Mouse (Mus musculus) erythroblast, adult 5-6 weeks (primary cell): ENCODE data around the gene Sec14l3. TPM values are rescaled to one million over a fixed set of nuclear protein-coding genes. Genes with fewer than 3 reads are reported as not detected.
"Not testable (repeated sequence)": the region's sequence is repeated elsewhere in the genome, so short reads cannot be mapped to it uniquely, and the experiment has no call there.

Experiments
- ATAC-seq: replicated peaks from 2 replicates; pipeline ENCODE4 v1.8.0; 2016; ENCODE audit warnings: moderate number of reproducible peaks, mild to moderate bottlenecking, moderate TSS enrichment, inconsistent platforms; ENCODE audit not compliant: poor library complexity, low FRiP score, severe bottlenecking
- total RNA-seq, 2 experiments: library from RNA; stranded (forward) in 1 of 2; stranded (reverse) in 1 of 2; fragments of 150-400 nt in 1 of 2; fragments of 200-764, 138-1000 nt in 1 of 2; gene quantifications; 2 replicates each; pipeline versions ENCODE4 v1.2.3 to v1.2.4; 2015 to 2017; ENCODE audit warnings: low replicate concordance in 2 of 2

The Sec14l3 gene
- total RNA-seq, 2 experiments from 2014 or later = not detected

GRCm38 (mm10) chr11:4098120-4098519 lies 33.5 kb downstream of the Sec14l3 start:
- no peak for ATAC-seq

DNA sequence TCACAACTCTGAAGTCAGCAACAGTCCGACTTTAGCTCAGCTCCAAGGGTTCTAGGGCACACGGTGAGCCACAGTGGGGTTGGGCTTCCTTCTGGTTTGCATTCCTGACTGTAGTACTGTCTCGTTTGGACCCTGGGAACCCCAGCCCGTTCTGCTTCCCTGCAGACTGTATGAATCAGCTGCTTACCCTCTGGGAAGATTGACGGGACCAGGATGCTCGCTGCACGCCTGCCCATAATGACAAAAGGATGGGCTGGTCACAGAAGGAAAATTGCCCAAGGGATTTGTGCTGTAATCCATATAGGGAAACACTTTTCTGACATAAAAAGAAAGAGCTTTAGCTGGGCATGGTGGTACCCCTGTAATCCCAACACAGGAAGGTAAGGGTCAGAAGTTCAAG lies 34.2 kb downstream of the Sec14l3 start:
- ATAC-seq = no peak

- ATAC-seq = no peak
Observed at GRCm38 (mm10) chr11:4099447-4099846, 34.8 kb downstream of the Sec14l3 start.

DNA sequence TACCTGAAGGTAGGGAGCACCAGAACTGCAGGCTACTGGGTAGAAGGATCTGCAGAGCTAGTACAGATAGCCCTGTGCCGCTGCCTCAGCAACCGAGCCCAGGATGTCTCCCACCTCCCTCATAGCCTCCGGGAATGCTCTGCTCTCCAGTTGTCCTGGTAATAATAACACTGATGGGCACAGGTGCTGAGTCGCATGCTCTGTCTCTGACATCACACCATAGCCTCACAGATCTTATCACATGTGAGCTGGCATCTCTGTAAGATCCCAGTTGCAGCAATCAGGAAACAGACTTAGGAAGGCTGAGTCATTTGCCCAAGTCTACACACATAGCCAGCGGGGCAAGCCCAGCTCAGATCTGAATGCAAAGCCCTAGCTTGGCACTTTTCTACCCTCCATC lies 37.2 kb downstream of the Sec14l3 start:
- ATAC-seq = no peak

GRCm38 (mm10) chr11:4103522-4103921 lies 38.9 kb downstream of the Sec14l3 start:
- ATAC-seq = no peak

DNA sequence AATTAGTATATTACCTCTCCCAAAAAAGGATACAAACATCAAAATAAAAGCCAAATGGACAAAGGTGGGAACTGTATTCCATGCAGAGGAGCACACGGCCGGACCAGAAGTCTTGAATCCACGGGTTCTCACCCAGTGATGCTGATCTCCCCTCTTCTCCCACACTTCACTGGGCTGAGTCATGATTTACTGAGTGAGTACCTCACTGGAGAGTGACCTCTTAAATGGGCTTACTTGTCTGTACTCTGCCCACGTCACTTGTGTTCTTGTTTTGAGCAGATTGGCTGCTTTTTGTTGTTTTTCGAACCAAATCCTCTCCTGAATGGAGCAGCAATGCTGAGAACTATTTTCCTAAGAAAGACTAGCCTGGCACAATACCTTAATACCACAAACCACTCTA lies 40.3 kb downstream of the Sec14l3 start:
- ATAC-seq = no peak

DNA sequence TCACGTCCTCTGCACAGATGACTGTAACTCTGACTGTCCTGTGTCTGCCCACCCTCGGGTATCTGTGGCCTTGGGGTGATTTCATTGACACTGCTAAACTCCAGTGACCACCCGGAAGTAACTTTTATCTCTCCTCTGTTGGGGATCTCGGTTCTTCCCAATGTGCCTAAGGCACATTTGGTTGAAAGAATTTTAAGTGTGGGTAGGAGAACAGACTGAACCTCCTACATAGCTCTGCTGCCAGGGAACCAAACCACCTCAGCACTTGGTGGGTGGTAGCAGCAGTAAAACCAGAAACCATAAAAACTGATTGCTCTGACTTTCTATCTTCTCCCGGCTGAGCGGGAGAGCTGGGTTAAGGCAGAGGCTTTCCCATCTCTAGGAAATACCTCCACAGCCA lies 40.8 kb downstream of the Sec14l3 start:
- ATAC-seq = no peak

DNA sequence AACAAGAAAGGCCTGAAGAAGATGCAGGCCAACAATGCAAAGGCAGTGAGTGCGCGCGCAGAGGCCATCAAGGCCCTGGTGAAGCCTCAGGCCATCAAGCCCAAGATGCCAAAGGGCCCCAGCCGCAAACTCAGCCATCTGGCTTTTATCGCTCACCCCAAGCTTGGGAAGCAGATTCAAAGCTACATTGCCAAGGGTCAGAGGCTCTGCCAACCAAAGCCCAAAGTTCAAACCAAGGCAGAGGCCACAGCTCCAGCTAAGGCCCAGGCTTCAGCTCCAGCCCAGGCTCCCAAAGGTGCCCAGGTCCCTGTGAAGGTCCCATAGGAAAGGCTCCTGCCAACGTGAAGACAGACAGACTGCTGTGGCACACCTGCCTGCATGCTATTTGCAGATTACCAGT lies 43.3 kb downstream of the Sec14l3 start:
- ATAC-seq = not testable (repeated sequence)

- no peak for ATAC-seq
Observed at GRCm38 (mm10) chr11:4108691-4109090, 44.0 kb downstream of the Sec14l3 start.

GRCm38 (mm10) chr11:4112033-4112432 lies 47.4 kb downstream of the Sec14l3 start:
- ATAC-seq = no peak

DNA sequence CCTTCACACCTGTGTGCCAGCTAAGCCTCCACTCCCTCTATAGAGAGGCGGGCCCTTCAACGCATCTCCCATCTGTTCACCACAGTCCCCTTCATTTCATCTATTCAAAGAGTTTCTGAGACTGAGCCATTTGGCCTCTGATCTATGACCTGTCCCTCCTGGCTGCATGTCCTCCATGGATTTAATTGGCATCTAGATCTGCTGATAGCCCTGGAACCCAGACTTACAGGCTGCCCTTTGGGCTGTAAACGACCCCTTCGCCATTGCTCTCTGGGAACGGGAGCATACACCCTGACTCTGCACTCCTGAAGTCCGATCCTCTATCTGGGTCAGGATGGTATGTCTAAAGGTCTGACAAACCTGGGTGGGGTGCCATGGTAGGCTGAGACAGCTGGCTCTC lies 48.2 kb downstream of the Sec14l3 start:
- no peak for ATAC-seq

DNA sequence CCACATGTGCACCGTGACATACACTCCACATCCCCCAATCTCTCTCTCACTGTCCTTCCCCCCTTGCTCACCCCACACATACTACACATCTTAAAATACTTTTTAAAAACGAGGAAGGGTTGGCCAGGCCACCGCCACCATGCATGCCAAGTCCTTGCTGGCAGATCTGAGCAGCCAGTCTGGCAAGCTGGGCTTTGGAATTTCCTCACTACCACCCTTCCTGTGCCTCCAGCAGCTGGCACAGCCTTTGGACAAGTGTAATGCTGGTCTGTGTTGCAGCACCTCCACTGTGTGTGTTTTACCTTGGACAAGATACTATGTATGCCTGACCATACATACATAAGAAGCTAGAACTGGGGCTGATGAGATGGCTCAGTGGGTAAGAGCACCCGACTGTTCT lies 48.9 kb downstream of the Sec14l3 start:
- ATAC-seq = no peak

DNA sequence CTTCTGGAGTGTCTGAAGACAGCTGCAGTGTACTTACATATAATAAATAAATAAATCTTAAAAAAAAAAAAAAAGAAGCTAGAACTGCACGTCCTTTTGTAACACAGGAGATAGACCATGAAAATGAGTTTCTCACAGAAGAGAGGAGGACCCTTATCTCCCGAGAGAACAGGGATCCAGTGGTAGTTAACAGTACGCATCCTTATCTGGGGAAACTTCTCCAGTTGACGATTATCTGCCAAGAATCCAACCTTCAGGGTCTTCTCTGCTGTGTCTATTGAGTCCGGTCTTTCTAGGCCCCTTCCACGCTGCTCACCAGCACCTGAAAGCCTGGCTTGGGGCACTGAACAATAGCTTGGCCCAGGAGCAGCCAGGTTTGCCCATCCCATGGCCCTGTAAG lies 49.3 kb downstream of the Sec14l3 start:
- ATAC-seq = no peak

- ATAC-seq = not testable (repeated sequence)
Observed at GRCm38 (mm10) chr11:4114541-4114940, 49.9 kb downstream of the Sec14l3 start.

GRCm38 (mm10) chr11:4115407-4115806 lies 50.8 kb downstream of the Sec14l3 start:
- no peak for ATAC-seq

DNA sequence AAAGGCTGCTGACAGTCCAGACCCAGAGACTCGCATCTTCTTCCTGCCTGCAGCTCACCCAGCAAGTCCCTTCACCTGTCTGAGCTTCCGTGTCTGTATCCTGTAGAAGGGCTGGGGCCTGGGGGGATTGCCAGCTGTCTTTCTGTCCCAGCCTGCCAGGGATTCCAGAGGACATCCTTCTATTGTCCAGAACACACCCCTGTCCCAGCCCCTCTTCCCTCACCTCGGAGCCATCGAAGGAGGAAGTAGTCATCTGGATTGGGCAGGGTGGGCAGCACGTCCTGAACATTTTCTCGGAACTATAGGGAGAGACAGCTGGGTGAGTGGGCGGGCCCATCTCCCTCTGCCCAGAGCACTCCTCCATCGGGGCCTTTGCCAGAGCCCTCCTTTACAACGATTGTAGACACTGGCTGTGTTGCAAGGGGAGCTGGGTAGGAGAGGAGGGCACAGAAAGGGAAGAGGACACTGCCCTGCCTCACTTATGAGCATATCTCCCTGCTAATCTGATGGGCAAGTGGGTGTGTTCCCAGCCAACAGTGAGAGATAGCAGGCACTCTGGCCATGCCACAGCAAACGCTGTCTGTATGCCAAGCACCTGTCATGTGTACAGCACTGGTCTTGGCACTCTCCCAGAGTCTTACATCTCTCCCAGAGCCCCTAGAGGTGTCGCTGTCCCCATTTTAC lies 52.0 kb downstream of the Sec14l3 start:
- peak; percentile 54 for ATAC-seq

GRCm38 (mm10) chr11:4117372-4118071 lies 52.9 kb downstream of the Sec14l3 start:
- peak; percentile 38 for ATAC-seq

DNA sequence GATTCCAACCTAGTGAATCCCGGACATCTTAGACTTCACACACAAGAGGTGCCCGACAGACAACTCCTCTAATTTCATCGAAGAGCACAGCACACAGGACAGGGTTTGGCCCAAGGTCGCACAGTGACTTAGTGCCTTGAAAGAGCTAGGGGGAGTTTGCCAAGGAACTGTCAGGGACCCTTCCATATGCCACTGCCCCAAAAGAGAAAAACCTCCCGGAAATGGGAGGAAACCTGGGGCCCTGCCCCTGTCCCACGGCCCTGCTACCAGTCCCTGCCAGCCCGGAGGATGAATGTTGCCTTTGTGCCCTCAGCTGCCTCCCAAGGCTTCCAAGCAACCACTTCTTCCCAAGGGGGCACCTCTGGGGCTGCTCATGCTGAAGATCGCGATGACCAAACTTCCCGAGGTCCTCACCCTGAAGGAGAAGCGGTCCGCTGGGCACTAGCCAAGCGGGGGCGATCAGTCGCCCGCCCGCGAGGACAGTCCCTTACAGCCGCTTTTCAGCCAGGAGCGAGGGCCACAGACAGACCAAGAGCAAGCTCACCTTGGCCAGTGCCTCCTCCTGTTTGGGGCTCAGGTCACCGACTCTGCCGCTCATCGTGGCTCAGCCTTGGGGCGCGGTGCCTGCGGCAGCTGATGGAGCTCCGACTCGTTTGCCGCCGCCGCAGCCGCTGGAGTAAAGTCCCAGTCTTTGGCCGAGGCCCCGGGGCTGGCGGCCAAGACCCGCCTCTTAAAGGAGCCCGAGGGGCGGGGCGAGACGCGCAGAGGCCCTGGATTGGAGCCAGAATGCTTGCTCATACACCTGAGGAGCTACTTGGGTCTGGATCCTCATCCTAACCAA lies 53.7 kb downstream of the Sec14l3 start:
- ATAC-seq = peak; percentile 72

DNA sequence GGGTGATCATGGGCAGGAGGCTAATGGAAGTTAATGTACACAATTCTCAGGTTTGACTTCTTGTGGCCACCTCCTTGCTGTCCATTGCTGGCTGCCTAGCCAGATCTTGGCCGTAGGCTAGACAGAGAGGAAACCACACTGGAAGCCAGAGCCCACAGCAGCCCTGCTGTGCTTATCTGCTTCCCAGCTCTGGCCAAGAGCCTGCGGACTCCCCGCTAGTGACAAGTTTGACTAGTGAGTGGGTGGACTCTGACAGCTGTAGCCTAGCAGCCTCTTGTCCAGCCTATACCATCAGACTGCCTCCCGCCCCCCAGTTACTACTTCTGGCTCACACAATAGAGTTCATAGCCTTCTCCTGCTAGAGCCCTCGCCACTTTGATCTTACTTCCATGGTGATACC lies 55.0 kb downstream of the Sec14l3 start:
- no peak for ATAC-seq

DNA sequence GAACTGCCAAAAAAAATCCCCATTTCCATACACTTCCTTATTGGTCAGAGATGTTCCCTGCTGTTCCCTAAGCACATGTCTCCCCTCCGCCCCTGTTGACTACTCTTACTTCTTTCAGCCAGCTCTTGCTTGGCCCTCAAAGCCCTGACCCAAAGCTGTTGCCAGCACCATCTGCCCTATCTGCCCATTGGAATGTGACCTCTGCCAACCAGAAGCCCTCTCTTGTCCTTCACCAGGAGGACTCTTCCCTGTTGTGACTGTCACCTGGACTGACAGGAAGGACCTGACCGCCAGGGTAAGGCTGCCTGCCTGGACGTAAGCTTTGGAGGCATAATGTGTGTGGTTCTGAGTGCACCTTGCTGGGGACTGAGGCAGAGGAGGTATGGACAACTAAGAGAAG lies 57.0 kb downstream of the Sec14l3 start:
- ATAC-seq = no peak

DNA sequence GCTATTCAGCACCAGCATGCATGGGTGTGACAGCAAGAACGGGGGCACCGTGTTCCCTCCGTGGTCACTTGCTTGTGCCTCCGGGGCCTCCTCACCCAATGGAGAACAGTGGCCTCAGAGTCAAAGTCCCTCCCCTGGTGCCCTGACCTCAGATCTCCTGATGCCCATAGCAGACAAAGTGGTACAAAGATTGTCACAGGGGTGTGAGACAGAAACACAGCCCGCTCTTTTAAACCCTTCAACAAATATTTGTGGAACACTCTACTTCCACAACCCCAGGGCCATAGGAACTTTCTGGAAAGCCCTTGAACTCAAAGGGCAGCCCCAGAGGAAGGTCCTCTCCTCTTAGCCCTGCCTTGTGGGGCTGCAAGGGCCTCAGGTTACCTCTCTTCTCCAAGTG lies 57.6 kb downstream of the Sec14l3 start:
- no peak for ATAC-seq
